Mouse (Mus musculus): ENCODE measurements around the gene Erfe.
A peak's percentile ranks its signal among the peaks of the same experiment; 100 is the strongest.

Erfe gene

GRCm38 (mm10) chr1:91366215-91367108 is at the start of gene Erfe:
TSS of gene Erfe (plus strand) at chr1:91366430.
- DNase-seq (ENCODE audit: extremely low spot score, low spot score) = peak; percentile 79

- no peak for DNase-seq (ENCODE audit: extremely low spot score, low spot score)
Measured at GRCm38 (mm10) chr1:91317656-91318055, 48.6 kb upstream of the Erfe start.

GRCm38 (mm10) chr1:91321760-91322438 is 44.3 kb upstream of the Erfe start, which contains the start of gene Espnl:
TSS of gene Espnl (plus strand) at chr1:91322075.
- DNase-seq (ENCODE audit: extremely low spot score, low spot score) = no peak

- DNase-seq (ENCODE audit: extremely low spot score, low spot score) = no peak
Measured at GRCm38 (mm10) chr1:91324646-91325045, 41.6 kb upstream of the Erfe start.

GRCm38 (mm10) chr1:91325488-91326042 is 40.7 kb upstream of the Erfe start:
- no peak for DNase-seq (ENCODE audit: extremely low spot score, low spot score)

GRCm38 (mm10) chr1:91332102-91332501 is 34.1 kb upstream of the Erfe start:
- DNase-seq (ENCODE audit: extremely low spot score, low spot score) = no peak

GRCm38 (mm10) chr1:91333582-91333981 is 32.6 kb upstream of the Erfe start:
- DNase-seq (ENCODE audit: extremely low spot score, low spot score) = no peak

- DNase-seq (ENCODE audit: extremely low spot score, low spot score) = no peak
Measured at GRCm38 (mm10) chr1:91337355-91337754, 28.9 kb upstream of the Erfe start.

- DNase-seq (ENCODE audit: extremely low spot score, low spot score) = no peak
Measured at GRCm38 (mm10) chr1:91344001-91344400, 22.2 kb upstream of the Erfe start.

- peak; percentile 54 for DNase-seq (ENCODE audit: extremely low spot score, low spot score)
Measured at GRCm38 (mm10) chr1:91344921-91345685, 21.1 kb upstream of the Erfe start.

- peak; percentile 65 for DNase-seq (ENCODE audit: extremely low spot score, low spot score)
Measured at GRCm38 (mm10) chr1:91346892-91347291, 19.3 kb upstream of the Erfe start.

GRCm38 (mm10) chr1:91350841-91351240 is 15.4 kb upstream of the Erfe start, which contains the start of gene Klhl30:
TSS of gene Klhl30 (plus strand) at chr1:91351016.
- no peak for DNase-seq (ENCODE audit: extremely low spot score, low spot score)

- DNase-seq (ENCODE audit: extremely low spot score, low spot score) = no peak
Measured at GRCm38 (mm10) chr1:91351249-91351648, 15.0 kb upstream of the Erfe start.

- no peak for DNase-seq (ENCODE audit: extremely low spot score, low spot score)
Measured at GRCm38 (mm10) chr1:91352277-91352676, 14.0 kb upstream of the Erfe start.

- no peak for DNase-seq (ENCODE audit: extremely low spot score, low spot score)
Measured at GRCm38 (mm10) chr1:91356105-91356504, 10.1 kb upstream of the Erfe start.

- DNase-seq (ENCODE audit: extremely low spot score, low spot score) = no peak
Measured at GRCm38 (mm10) chr1:91362113-91362512, 4.1 kb upstream of the Erfe start.

- no peak for DNase-seq (ENCODE audit: extremely low spot score, low spot score)
Measured at GRCm38 (mm10) chr1:91364822-91365644, 1.2 kb upstream of the Erfe start.

- DNase-seq (ENCODE audit: extremely low spot score, low spot score) = no peak
Measured at GRCm38 (mm10) chr1:91365816-91366214, 415 bp upstream of the Erfe start.

- no peak for DNase-seq (ENCODE audit: extremely low spot score, low spot score)
Measured at GRCm38 (mm10) chr1:91367295-91367694, 1.1 kb downstream of the Erfe start.

- no peak for DNase-seq (ENCODE audit: extremely low spot score, low spot score)
Measured at GRCm38 (mm10) chr1:91369408-91369807, 3.2 kb downstream of the Erfe start.

Measured in neural tube, embryonic 10.5 days (tissue).